Mouse (Mus musculus): ENCODE results near the gene Slc25a35. TPM values are rescaled to one million over a fixed set of nuclear protein-coding genes. Genes with fewer than 3 reads are reported as not detected.
"Not testable (repeated sequence)": the region's sequence is repeated elsewhere in the genome, so short reads cannot be mapped to it uniquely, and the experiment has no call there.

The Slc25a35 gene
- polyA plus RNA-seq (2012; ENCODE audit: insufficient read depth, insufficient read length, missing spikeins) = 3.3 and 4.7 TPM in 2 replicates

DNA sequence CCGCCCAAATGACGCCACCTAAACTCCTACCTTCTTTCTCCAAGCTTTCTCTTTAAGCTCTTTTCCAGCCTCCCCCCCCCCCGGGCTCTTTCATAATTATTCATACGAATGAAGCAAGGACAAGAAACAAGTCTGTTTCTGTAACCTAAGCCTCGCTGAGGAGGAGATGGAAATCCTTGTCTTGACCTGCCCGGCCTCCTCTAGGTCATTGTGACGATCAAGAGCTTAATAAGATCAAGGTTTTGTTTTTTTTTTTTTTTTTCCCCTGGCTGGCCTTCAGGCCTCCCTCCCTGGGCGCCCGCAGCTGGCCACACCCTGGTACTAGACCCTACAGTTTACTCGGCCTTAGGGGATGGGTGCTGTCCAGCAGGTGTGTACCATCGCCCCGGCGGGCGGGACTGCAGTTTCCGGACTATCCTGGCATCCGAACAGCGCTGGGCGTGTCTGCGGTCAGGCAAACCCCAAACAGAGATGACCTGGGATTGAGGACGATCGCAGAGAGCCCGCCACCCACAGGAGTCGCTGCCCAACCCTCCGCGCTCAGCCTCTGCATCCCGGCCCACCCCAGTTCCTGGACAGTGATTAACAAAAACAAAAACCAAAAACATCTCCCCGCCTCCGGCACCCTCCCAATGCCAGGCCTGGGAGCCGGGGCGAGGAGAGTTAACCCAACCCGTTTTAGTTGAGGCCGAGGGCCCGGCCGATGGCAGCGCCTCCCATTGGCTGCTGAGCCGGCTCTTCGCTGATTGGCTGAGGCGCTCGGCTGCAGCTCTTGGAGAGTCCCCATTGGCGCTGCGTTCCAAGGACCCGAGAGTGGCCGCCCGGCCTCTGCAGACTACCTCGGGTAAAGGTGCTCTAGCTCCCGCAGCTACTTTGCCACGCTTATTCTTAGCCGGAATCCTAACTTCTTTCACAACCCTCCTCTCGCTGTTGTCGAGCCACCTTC lies at the start of gene Slc25a35:
Slc25a35 (plus strand) TSS at position 795 of the 946 bp plus-strand sequence.
- H3K27ac ChIP-seq (ENCODE audit: insufficient read depth, low read depth, low read length) = no peak within 1 kb of the TSS
- TF ChIP-seq POLR2A (IDR thresholded peaks at IDR 0.05; ENCODE audit: borderline replicate concordance, low read depth, low read length) (no peak), CTCF (IDR thresholded peaks at IDR 0.05; ENCODE audit: low read depth, low read length) (0 out of 2 replicates have a peak, but pooled peaks have one; percentile 5)

DNA sequence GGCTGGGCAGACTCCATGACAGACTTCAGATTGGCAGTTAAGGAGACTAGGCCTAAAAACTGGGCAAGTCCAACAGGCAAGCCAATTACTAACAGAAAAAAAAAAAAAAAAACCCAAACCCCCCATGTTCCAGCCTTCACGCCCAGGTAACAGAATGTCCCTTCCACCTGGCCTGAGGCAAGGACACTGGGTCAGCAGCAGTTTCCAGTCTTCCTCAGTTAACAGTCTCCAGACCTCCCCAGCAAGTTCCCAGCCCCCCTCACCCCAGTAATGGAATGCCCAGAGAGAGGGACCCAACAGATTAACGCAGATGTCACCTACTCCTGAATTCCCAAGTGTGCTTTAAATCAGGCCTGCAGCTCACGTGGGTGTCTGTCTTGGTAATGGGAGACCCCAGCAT lies 44.7 kb upstream of the Slc25a35 start:
- H3K4me1 ChIP-seq (ENCODE audit: control insufficient read depth, insufficient read depth, low read length) = 0 out of 2 replicates have a peak, but pooled peaks cover 3% of the 10 kb centered on the region
- no peak overlapping the region for H3K27ac ChIP-seq (ENCODE audit: insufficient read depth, low read depth, low read length)
- no peak overlapping the region for H3K4me3 ChIP-seq (ENCODE audit: insufficient read depth, low read length)
- no peak for TF ChIP-seq CTCF (IDR thresholded peaks at IDR 0.05; ENCODE audit: low read depth, low read length)
- TF ChIP-seq POLR2A (IDR thresholded peaks at IDR 0.05; ENCODE audit: borderline replicate concordance, low read depth, low read length) = no peak

More for the DNA sequence above, at the start of gene Slc25a35:
- Histone ChIP-seq H3K4me1 (ENCODE audit: control insufficient read depth, insufficient read depth, low read length) (peaks cover 22% of the 10 kb centered on the region), H3K4me3 (ENCODE audit: insufficient read depth, low read length) (peak within 1 kb of the TSS; percentile 75)

DNA sequence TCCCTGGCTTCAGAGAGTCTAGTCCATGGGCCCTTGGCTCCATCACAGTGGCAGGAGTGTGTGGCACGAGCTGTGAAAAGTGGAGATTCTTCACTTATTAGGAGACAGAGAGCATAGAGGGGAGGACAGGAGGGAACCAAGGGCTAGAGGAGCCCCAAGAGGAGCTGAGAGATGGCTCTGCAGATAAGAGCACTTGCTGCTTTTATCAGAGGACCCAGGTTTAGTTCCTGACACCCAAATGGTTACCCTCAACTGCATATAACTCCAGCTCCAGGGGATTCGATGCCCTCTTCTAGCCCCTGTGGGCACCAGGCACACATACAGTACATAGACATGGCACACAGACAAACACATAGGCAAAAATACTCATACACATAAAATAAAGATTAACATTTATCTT lies 43.2 kb upstream of the Slc25a35 start:
- TF ChIP-seq POLR2A (IDR thresholded peaks at IDR 0.05; ENCODE audit: borderline replicate concordance, low read depth, low read length) (no peak), CTCF (IDR thresholded peaks at IDR 0.05; ENCODE audit: low read depth, low read length) (no peak)
- Histone ChIP-seq H3K4me3 (ENCODE audit: insufficient read depth, low read length) (no peak overlapping the region), H3K27ac (ENCODE audit: insufficient read depth, low read depth, low read length) (no peak overlapping the region), H3K4me1 (ENCODE audit: control insufficient read depth, insufficient read depth, low read length) (0 out of 2 replicates have a peak, but pooled peaks cover 3% of the 10 kb centered on the region)

DNA sequence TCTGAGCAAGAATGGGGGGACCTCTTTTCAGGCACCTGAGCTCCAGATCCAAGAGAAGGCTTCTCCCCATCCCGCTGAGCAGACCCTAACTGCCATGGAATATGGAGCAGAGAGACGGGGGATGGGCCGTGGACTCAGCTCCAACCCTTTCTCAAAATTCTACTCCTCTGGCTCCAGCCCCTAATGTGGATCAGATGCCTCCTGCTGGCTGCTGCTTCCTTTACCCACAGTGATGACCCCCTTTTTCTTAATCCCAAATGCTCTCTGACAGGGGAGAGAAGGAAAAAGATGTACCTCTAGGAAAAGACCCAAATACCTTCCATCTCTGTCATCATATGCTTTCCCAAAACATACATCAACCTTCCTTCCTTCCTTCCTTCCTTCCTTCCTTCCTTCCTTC lies 41.0 kb upstream of the Slc25a35 start, which contains the start of gene Odf4:
Odf4 (minus strand) TSS at position 101 of the 400 bp plus-strand sequence.
- H3K4me1 ChIP-seq (ENCODE audit: control insufficient read depth, insufficient read depth, low read length) = 0 out of 2 replicates have a peak, but pooled peaks cover 3% of the 10 kb centered on the region
- H3K4me3 ChIP-seq (ENCODE audit: insufficient read depth, low read length) = no peak within 1 kb of the TSS
- TF ChIP-seq CTCF (IDR thresholded peaks at IDR 0.05; ENCODE audit: low read depth, low read length) (no peak), POLR2A (IDR thresholded peaks at IDR 0.05; ENCODE audit: borderline replicate concordance, low read depth, low read length) (no peak)
- no peak within 1 kb of the TSS for H3K27ac ChIP-seq (ENCODE audit: insufficient read depth, low read depth, low read length)

DNA sequence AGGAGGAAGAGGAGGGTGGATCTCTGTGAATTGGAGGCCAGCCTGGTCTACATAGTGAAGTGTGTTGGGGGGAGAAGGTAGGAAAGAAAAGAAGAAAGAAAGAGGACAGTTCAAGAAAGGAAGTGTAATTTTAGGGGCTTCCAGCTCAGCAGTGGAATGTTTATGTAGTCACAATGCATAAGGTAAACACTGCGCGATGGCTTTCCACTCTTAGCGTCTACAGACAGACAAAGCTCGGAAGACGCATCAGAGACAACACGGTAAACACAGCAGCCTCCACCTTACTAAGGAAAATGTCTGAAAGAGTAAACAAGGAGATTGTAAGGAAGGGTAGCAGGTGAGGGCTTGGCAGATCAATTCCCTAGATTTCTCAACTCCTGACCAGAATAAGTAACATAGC lies 38.0 kb upstream of the Slc25a35 start:
- no peak overlapping the region for H3K27ac ChIP-seq (ENCODE audit: insufficient read depth, low read depth, low read length)
- H3K4me1 ChIP-seq (ENCODE audit: control insufficient read depth, insufficient read depth, low read length) = 0 out of 2 replicates have a peak, but pooled peaks cover 3% of the 10 kb centered on the region
- TF ChIP-seq CTCF (IDR thresholded peaks at IDR 0.05; ENCODE audit: low read depth, low read length) (no peak), POLR2A (IDR thresholded peaks at IDR 0.05; ENCODE audit: borderline replicate concordance, low read depth, low read length) (no peak)
- H3K4me3 ChIP-seq (ENCODE audit: insufficient read depth, low read length) = no peak overlapping the region

DNA sequence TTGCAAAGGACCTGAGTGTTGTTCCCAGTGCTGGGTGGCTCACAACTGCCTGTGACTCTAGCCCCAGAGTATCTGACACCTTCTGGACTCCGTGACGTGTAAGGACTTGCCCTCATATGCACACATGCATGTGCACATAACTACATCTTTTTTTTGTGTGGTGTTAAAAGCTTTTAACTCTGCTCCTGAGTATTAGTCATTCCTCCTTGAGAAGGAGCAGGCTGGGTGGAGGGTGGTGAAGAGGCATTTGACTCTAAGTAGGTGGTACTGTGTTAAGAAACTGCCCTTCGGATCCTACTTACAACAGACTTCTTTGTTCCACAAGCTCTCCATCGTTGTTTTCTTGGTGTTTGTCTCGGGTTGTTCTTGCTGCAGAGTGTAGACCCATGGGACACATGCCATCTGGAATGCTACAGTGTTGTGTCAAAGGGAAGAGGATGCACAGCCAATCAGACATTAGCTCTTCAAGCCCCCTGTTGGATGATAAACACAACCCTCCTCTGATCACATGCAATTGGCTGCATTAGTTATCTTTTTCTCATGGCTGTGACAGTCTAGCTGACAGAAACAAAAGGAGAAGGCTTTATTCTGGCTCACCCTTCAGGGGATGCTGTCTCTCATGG lies 33.9 kb upstream of the Slc25a35 start:
- TF ChIP-seq POLR2A (IDR thresholded peaks at IDR 0.05; ENCODE audit: borderline replicate concordance, low read depth, low read length) (no peak), CTCF (IDR thresholded peaks at IDR 0.05; ENCODE audit: low read depth, low read length) (no peak)
- no peak overlapping the region for H3K27ac ChIP-seq (ENCODE audit: insufficient read depth, low read depth, low read length)
- peaks cover under 1% of the 10 kb centered on the region for H3K4me1 ChIP-seq (ENCODE audit: control insufficient read depth, insufficient read depth, low read length)
- no peak overlapping the region for H3K4me3 ChIP-seq (ENCODE audit: insufficient read depth, low read length)

DNA sequence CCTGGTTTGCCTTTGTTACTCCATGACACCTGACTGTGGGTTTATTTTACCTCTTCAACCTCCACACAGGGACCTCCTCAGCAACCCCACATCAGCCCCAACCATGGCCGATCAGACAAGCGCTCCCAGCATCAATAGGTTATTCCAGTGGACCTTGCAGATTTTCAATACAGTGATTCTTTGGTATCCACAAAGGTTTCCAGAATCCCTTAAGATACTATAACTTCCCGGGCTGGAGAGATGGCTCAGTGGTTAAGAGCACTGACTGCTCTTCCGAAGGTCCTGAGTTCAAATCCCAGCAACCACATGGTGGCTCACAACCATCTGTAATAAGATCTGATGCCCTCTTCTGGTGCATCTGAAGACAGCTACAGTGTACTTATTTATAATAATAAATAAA lies 31.0 kb upstream of the Slc25a35 start:
- not testable (repeated sequence) for H3K4me3 ChIP-seq (ENCODE audit: insufficient read depth, low read length); H3K27ac ChIP-seq (ENCODE audit: insufficient read depth, low read depth, low read length); H3K4me1 ChIP-seq (ENCODE audit: control insufficient read depth, insufficient read depth, low read length)

DNA sequence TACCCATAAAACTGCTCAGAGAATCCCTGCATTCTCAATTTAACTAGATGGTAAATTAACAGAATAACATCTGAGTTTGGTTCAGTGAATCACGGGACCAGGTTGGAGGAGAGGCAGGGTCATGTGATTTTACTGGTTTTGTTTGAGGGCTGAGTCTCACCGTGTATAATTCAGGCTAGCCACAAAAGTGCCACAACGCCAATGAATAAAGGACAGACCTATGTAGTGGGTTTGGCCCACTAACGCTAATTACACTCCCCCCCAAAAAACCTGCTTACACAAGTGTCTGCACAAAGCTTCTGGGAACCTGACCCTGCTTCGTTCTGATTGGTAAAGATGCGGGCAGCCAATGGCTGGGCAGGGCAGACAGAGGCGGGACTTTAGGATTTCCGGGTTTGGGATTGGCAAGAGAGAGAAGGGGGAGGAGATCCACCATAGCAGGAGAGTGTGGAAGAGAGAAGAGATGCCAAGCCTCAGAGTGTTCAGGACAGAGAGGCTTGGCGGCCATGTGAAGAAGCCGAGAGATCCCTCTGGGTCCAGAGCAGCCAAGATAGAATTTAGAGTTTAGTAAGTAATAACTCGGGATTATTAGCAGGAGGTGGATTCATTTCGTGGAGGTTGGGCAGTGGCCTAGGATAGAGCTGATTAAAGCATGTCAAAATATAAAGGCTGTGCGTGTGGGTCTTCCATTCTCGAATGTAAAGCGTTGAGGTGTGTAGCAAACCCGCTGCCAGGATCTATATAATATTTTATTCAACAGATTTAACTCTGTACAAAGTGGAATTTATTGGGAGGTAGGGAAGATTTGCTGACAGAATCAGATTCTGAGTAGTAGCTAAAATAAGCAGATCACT lies 28.3 kb upstream of the Slc25a35 start:
- H3K27ac ChIP-seq (ENCODE audit: insufficient read depth, low read depth, low read length) = peak overlapping the region; percentile 63

DNA sequence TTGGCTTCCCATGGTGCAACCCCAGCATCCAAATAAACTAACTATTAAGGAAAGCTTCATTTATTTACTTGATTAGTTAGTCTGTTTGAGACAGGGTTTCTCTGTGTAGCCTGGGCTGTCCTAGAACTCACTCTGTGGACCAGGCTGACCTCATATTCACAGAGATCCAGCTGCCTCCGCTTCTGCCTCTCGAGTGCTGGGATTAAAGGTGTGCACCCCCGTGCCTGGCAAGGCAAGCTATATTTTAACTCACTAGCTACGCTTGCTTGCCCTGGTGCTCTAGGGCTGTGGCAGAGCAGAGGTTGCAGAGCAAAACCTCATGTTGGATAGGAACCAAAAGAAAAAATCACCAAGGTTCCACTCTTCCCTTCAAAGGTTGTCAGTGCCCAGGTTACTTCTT lies 27.4 kb upstream of the Slc25a35 start:
- TF ChIP-seq CTCF (IDR thresholded peaks at IDR 0.05; ENCODE audit: low read depth, low read length) (no peak), POLR2A (IDR thresholded peaks at IDR 0.05; ENCODE audit: borderline replicate concordance, low read depth, low read length) (no peak)
- Histone ChIP-seq H3K27ac (ENCODE audit: insufficient read depth, low read depth, low read length) (no peak overlapping the region), H3K4me1 (ENCODE audit: control insufficient read depth, insufficient read depth, low read length) (peaks cover 8% of the 10 kb centered on the region), H3K4me3 (ENCODE audit: insufficient read depth, low read length) (peak overlapping the region; percentile 58)

More for the DNA sequence above, 28.3 kb upstream of the Slc25a35 start:
- TF ChIP-seq CTCF (IDR thresholded peaks at IDR 0.05; ENCODE audit: low read depth, low read length) (no peak), POLR2A (IDR thresholded peaks at IDR 0.05; ENCODE audit: borderline replicate concordance, low read depth, low read length) (no peak)
- H3K4me3 ChIP-seq (ENCODE audit: insufficient read depth, low read length) = peak overlapping the region; percentile 58
- peaks cover 8% of the 10 kb centered on the region for H3K4me1 ChIP-seq (ENCODE audit: control insufficient read depth, insufficient read depth, low read length)

Data from bone marrow macrophage, adult 2 months (primary cell).